Mouse (Mus musculus) heart, embryonic 16.5 days (tissue): ENCODE data around the gene Prrg2. TPM values are rescaled to one million over a fixed set of nuclear protein-coding genes. Genes with fewer than 3 reads are reported as not detected.

Experiments
- ATAC-seq: fragments of 200-750 bp; cut with Nextera tagmentation; replicated peaks from 2 replicates; pipeline ENCODE4 v1.8.0; 2017; ENCODE audit warnings: moderate number of reproducible peaks; ENCODE audit not compliant: insufficient read depth, low FRiP score; ENCODE audit errors: extremely low read depth
- H3K27ac ChIP-seq: fragments of 300-500 bp; sonication (generic); 2 replicates; pipeline ENCODE4 v1.5.1; 2014; ENCODE audit warnings: mild to moderate bottlenecking, low read length, control low read depth, moderate library complexity
- H3K27me3 ChIP-seq: fragments of 300-500 bp; sonication (generic); 2 replicates; pipeline ENCODE4 v1.6.1; 2014; ENCODE audit warnings: low read length, mixed read lengths; ENCODE audit not compliant: control insufficient read depth, insufficient read depth
- H3K36me3 ChIP-seq: fragments of 300-500 bp; sonication (generic); 2 replicates; pipeline ENCODE4 v1.6.1; 2014; ENCODE audit not compliant: control insufficient read depth, insufficient read depth
- H3K4me1 ChIP-seq: fragments of 300-500 bp; sonication (generic); 2 replicates; pipeline ENCODE4 v1.6.1; 2014; ENCODE audit warnings: low read length, mixed read lengths; ENCODE audit not compliant: control insufficient read depth, insufficient read depth
- H3K4me2 ChIP-seq: fragments of 300-500 bp; sonication (generic); 2 replicates; pipeline ENCODE4 v1.6.1; 2014; ENCODE audit warnings: low read depth, mild to moderate bottlenecking, control low read depth, low read length
- H3K4me3 ChIP-seq: fragments of 300-500 bp; sonication (generic); 2 replicates; pipeline ENCODE4 v1.5.1; 2014; ENCODE audit warnings: mild to moderate bottlenecking, control low read depth, low read length
- H3K9ac ChIP-seq: fragments of 300-500 bp; sonication (generic); 2 replicates; pipeline ENCODE4 v1.6.1; 2014; ENCODE audit warnings: low read length, control low read depth
- H3K9me3 ChIP-seq: fragments of 300-500 bp; sonication (generic); replicated peaks from 2 replicates; pipeline ENCODE4 v1.6.1; 2016; ENCODE audit warnings: low read length; ENCODE audit not compliant: control insufficient read depth
- WGBS: fragments of 180-500 bp; shearing (Covaris S2); extraction: QIAGEN DNeasy Blood & Tissue Kit; methylation state at CpG from one replicate; pipeline ENCODE4 v1.1.7; 2014; 5-methylcytosine and 5-hydroxymethylcytosine counted together
- polyA plus RNA-seq: library from polyadenylated mRNA; unstranded; fragments of >200 nt; fragmentation: Nextera tagmentation; extraction: Ambion mirVana; gene quantifications from 2 replicates; pipeline ENCODE4 v1.2.1, GENCODE M21; 2015

Gene Prrg2
- polyA plus RNA-seq, 1 experiment from 2014 or later: 12.9 TPM

GRCm38 (mm10) chr7:45069671-45070070 is 7.2 kb upstream of the Prrg2 start:
- H3K4me1 ChIP-seq: peaks cover under 1% of the 10 kb centered on the region; the same call in 1 of the 2 replicates
- no peak for ATAC-seq
- no peak overlapping the region for H3K4me2 ChIP-seq
- H3K27ac ChIP-seq: no peak overlapping the region
- H3K9ac ChIP-seq: no peak overlapping the region
- H3K4me3 ChIP-seq: no peak overlapping the region
- no peaks in the 10 kb centered on the region; the same call in 1 of the 2 replicates for H3K9me3 ChIP-seq
- WGBS: 59% methylated on average over 2 of the region's 2 CpGs
- H3K36me3 ChIP-seq: no peaks in the 10 kb centered on the region; the same call in 1 of the 2 replicates
- H3K27me3 ChIP-seq: no peaks in the 10 kb centered on the region

GRCm38 (mm10) chr7:45068000-45068318 is 5.5 kb upstream of the Prrg2 start:
- Histone ChIP-seq H3K27me3 (no peaks in the 10 kb centered on the region), H3K9me3 (no peaks in the 10 kb centered on the region; the same call in 1 of the 2 replicates), H3K4me1 (peaks cover 9% of the 10 kb centered on the region), H3K27ac (no peak overlapping the region), H3K9ac (no peak overlapping the region), H3K4me2 (no peak overlapping the region), H3K4me3 (no peak overlapping the region), H3K36me3 (no peaks in the 10 kb centered on the region)
- 30% methylated on average over 5 of the region's 5 CpGs for WGBS
- ATAC-seq: no peak

- Histone ChIP-seq H3K36me3 (no peaks in the 10 kb centered on the region), H3K4me2 (no peak overlapping the region), H3K27me3 (no peaks in the 10 kb centered on the region), H3K27ac (no peak overlapping the region), H3K4me3 (no peak overlapping the region), H3K9ac (no peak overlapping the region), H3K4me1 (peaks cover 9% of the 10 kb centered on the region), H3K9me3 (no peaks in the 10 kb centered on the region; the same call in 1 of the 2 replicates)
- WGBS: 77% methylated on average over 4 of the region's 4 CpGs
- ATAC-seq: no peak
These were observed 4.9 kb upstream of the Prrg2 start for GRCm38 (mm10) chr7:45067190-45067999.

- H3K9me3 ChIP-seq: no peaks in the 10 kb centered on the region
- 19% methylated on average over 11 of the region's 11 CpGs for WGBS
- H3K9ac ChIP-seq: peak overlapping the region; percentile 73
- H3K4me3 ChIP-seq: peak overlapping the region; percentile 65
- no peak for ATAC-seq
- H3K36me3 ChIP-seq: no peaks in the 10 kb centered on the region
- peaks cover 15% of the 10 kb centered on the region for H3K4me1 ChIP-seq
- H3K27ac ChIP-seq: peak overlapping the region; percentile 87
- H3K4me2 ChIP-seq: peak overlapping the region; percentile 68
- H3K27me3 ChIP-seq: no peaks in the 10 kb centered on the region
These were observed 873 bp downstream of the Prrg2 start for GRCm38 (mm10) chr7:45061532-45062075.

GRCm38 (mm10) chr7:45060632-45061122 is 1.8 kb downstream of the Prrg2 start:
- H3K27ac ChIP-seq: no peak overlapping the region
- no peaks in the 10 kb centered on the region for H3K9me3 ChIP-seq
- no peak overlapping the region for H3K9ac ChIP-seq
- H3K27me3 ChIP-seq: no peaks in the 10 kb centered on the region
- no peak overlapping the region for H3K4me2 ChIP-seq
- 77% methylated on average over 6 of the region's 6 CpGs for WGBS
- H3K4me3 ChIP-seq: no peak overlapping the region
- ATAC-seq: no peak
- peaks cover 15% of the 10 kb centered on the region for H3K4me1 ChIP-seq
- H3K36me3 ChIP-seq: no peaks in the 10 kb centered on the region

GRCm38 (mm10) chr7:45058607-45059571 is 3.6 kb downstream of the Prrg2 start:
- Histone ChIP-seq H3K4me3 (no peak overlapping the region), H3K4me1 (peaks cover 14% of the 10 kb centered on the region), H3K9me3 (no peaks in the 10 kb centered on the region), H3K27me3 (no peaks in the 10 kb centered on the region), H3K9ac (no peak overlapping the region), H3K36me3 (no peaks in the 10 kb centered on the region), H3K4me2 (no peak overlapping the region), H3K27ac (no peak overlapping the region)
- no peak for ATAC-seq
- 78% methylated on average over 10 of the region's 10 CpGs for WGBS

GRCm38 (mm10) chr7:45056972-45057348 is 5.5 kb downstream of the Prrg2 start:
- H3K4me2 ChIP-seq: no peak overlapping the region
- 0 out of 2 replicates have a peak overlapping the region, but pooled peaks have one; percentile 11 for H3K9ac ChIP-seq
- no peaks in the 10 kb centered on the region for H3K9me3 ChIP-seq
- H3K4me1 ChIP-seq: peaks cover 9% of the 10 kb centered on the region
- no peak overlapping the region for H3K27ac ChIP-seq
- H3K36me3 ChIP-seq: no peaks in the 10 kb centered on the region
- no peaks in the 10 kb centered on the region for H3K27me3 ChIP-seq
- no peak for ATAC-seq
- H3K4me3 ChIP-seq: no peak overlapping the region

GRCm38 (mm10) chr7:45056329-45056971 is 6.0 kb downstream of the Prrg2 start:
- WGBS: 57% methylated on average over 14 of the region's 14 CpGs
- Histone ChIP-seq H3K4me3 (no peak overlapping the region), H3K9me3 (no peaks in the 10 kb centered on the region), H3K4me1 (peaks cover 10% of the 10 kb centered on the region), H3K27ac (no peak overlapping the region), H3K27me3 (no peaks in the 10 kb centered on the region), H3K4me2 (no peak overlapping the region), H3K9ac (0 out of 2 replicates have a peak overlapping the region, but pooled peaks have one; percentile 11), H3K36me3 (no peaks in the 10 kb centered on the region)
- ATAC-seq: no peak
